27 mouse cellular contexts compared by ENCODE assay signal in genomic region chr13:98173008-98173407, GRCm38 (mm10). TPM values are rescaled to one million over a fixed set of nuclear protein-coding genes. Genes with fewer than 3 reads are reported as not detected.
DNase-seq lines count a peak whose midpoint lies in the region; ATAC-seq and TF ChIP-seq lines count a peak whose summit lies in the region.
"Had no signal": no experiment of that assay in that cellular context is flagged by ENCODE, and none has a peak within 500 bp of the region (broad histone marks: within the 10 kb centered on the region; RNA-seq: fewer than 3 reads in every experiment).

No protein-coding gene starts in this region.

- no peak overlapping the region for H3K4me2 ChIP-seq in hindbrain, embryonic 13.5 days
- H3K4me2 ChIP-seq: embryonic facial prominence, embryonic 13.5 days; forebrain, embryonic 12.5 days; forebrain, embryonic 15.5 days; heart, embryonic 13.5 days; hindbrain, embryonic 12.5 days; intestine, embryonic 15.5 days had no signal

- no peak overlapping the region for H3K9ac ChIP-seq in hindbrain, embryonic 13.5 days
- H3K9ac ChIP-seq: embryonic facial prominence, embryonic 13.5 days; forebrain, embryonic 12.5 days; forebrain, embryonic 15.5 days; heart, embryonic 13.5 days; hindbrain, embryonic 12.5 days; intestine, embryonic 15.5 days had no signal

- H3K4me3 ChIP-seq in left cerebral cortex, adult 2 months = no peak overlapping the region
- H3K4me3 ChIP-seq in cortical plate, adult 2 months (ENCODE audit: insufficient read depth, low read length) = no peak overlapping the region
- no peak overlapping the region for H3K4me3 ChIP-seq in hindbrain, embryonic 13.5 days
- H3K4me3 ChIP-seq: embryonic facial prominence, embryonic 10.5 days; embryonic facial prominence, embryonic 13.5 days; erythroblast, embryonic 14.5 days; forebrain, embryonic 12.5 days; forebrain, embryonic 15.5 days; heart, adult 2 months; heart, embryonic 10.5 days; heart, embryonic 13.5 days; hindbrain, embryonic 12.5 days; intestine, embryonic 15.5 days had no signal

- 0 out of 2 replicates have a peak, but pooled peaks cover 3% of the 10 kb centered on the region for H3K27me3 ChIP-seq in hindbrain, embryonic 13.5 days
- H3K27me3 ChIP-seq: embryonic facial prominence, embryonic 13.5 days; forebrain, embryonic 12.5 days; forebrain, embryonic 15.5 days; heart, embryonic 13.5 days; hindbrain, embryonic 12.5 days; intestine, embryonic 15.5 days had no signal

- ATAC-seq in hindbrain, embryonic 13.5 days (ENCODE audit: low FRiP score) = no peak
- ATAC-seq: CD4-positive, CD25-positive, alpha-beta regulatory T cell, adult 4 months; forebrain, embryonic 15.5 days; hindbrain, embryonic 16.5 days; intestine, embryonic 15.5 days had no signal

- H3K36me3 ChIP-seq in hindbrain, embryonic 13.5 days = no peaks in the 10 kb centered on the region
- H3K36me3 ChIP-seq: embryonic facial prominence, embryonic 10.5 days; embryonic facial prominence, embryonic 13.5 days; forebrain, embryonic 12.5 days; forebrain, embryonic 15.5 days; heart, embryonic 10.5 days; heart, embryonic 13.5 days; hindbrain, embryonic 12.5 days; intestine, embryonic 15.5 days had no signal

- peak overlapping the region; percentile 84; the same call in 1 of the 2 replicates for H3K27ac ChIP-seq in left cerebral cortex, adult 2 months
- peak overlapping the region; percentile 12; the same call in 1 of the 2 replicates for H3K27ac ChIP-seq in cortical plate, adult 2 months (ENCODE audit: insufficient read depth, low read length)
- no peak overlapping the region for H3K27ac ChIP-seq in hindbrain, embryonic 13.5 days
- H3K27ac ChIP-seq: embryonic facial prominence, embryonic 10.5 days; embryonic facial prominence, embryonic 13.5 days; forebrain, embryonic 12.5 days; forebrain, embryonic 15.5 days; heart, adult 2 months; heart, embryonic 10.5 days; heart, embryonic 13.5 days; hindbrain, embryonic 12.5 days; intestine, embryonic 15.5 days had no signal

- TF ChIP-seq POLR2A in cortical plate, adult 2 months (IDR thresholded peaks at IDR 0.05; ENCODE audit: extremely low read depth, insufficient read depth, low read length) = no peak

- WGBS in hindbrain, embryonic 13.5 days = 56% methylated on average over 6 of the region's 6 CpGs

- peaks cover 2% of the 10 kb centered on the region; the same call in 1 of the 2 replicates for H3K4me1 ChIP-seq in cortical plate, adult 2 months (ENCODE audit: control insufficient read depth, insufficient read depth, low read length)
- H3K4me1 ChIP-seq in hindbrain, embryonic 13.5 days (replicated peaks) = peaks cover 9% of the 10 kb centered on the region; the same call in 1 of the 2 replicates
- H3K4me1 ChIP-seq: embryonic facial prominence, embryonic 13.5 days; forebrain, embryonic 15.5 days; intestine, embryonic 15.5 days had no signal

- no peaks in the 10 kb centered on the region for H3K9me3 ChIP-seq in hindbrain, embryonic 13.5 days
- H3K9me3 ChIP-seq: embryonic facial prominence, embryonic 10.5 days; embryonic facial prominence, embryonic 13.5 days; forebrain, embryonic 12.5 days; forebrain, embryonic 15.5 days; heart, embryonic 10.5 days; heart, embryonic 13.5 days; hindbrain, embryonic 12.5 days; intestine, embryonic 15.5 days had no signal

- intact Hi-C loops in left cerebral cortex, adult 2 months (cut with DNase I) = no loop called here
- intact Hi-C loops in left cerebral cortex, postnatal 14 days (cut with DNase I) = no loop called here

- DNase-seq in layer of hippocampus, adult 11-12 months (ENCODE audit: low spot score) = peak; percentile 17
- DNase-seq in layer of hippocampus, adult 9-10 months (ENCODE audit: low spot score) = no peak
- DNase-seq in left cerebral cortex, adult 2 months (ENCODE audit: extremely low spot score in 1 of 2, low spot score in 2 of 2) = no peak
- DNase-seq in left cerebral cortex, postnatal 14 days (ENCODE audit: low spot score in 2 of 2) = no peak
- DNase-seq: adrenal gland, adult 8-10 months; adrenal gland, postnatal 25 days; cerebellum, adult 11 months; cerebellum, adult 2 months; cerebellum, adult 9-11 months; cerebellum, postnatal 25 days; embryo, embryonic 11 days; gastrocnemius, postnatal 25 days; heart, adult 2 months had no signal

- TF ChIP-seq CTCF in left cerebral cortex, adult 2 months (IDR thresholded peaks at IDR 0.05) = no peak
- no peak for TF ChIP-seq CTCF in cortical plate, adult 2 months (IDR thresholded peaks at IDR 0.05; ENCODE audit: extremely low read depth, insufficient read depth, low read length)

RNA-seq across cellular contexts. Expression of gene Arhgef28, which starts 33.2 kb away (rescaled TPM):
- total RNA-seq in left cerebral cortex, adult 2 months (2021) = 10 to 100 TPM; 37.4 to 40.7 TPM
- total RNA-seq in left cerebral cortex, postnatal 14 days (2021) = 10 to 100 TPM; 37.6 to 40.5 TPM
- polyA plus RNA-seq in cortical plate, adult 2 months (2012; rRNA removed) = 13.9 and 15.6 TPM in 2 replicates
- 15.9 and 19.3 TPM in 2 replicates for polyA plus RNA-seq in hindbrain, embryonic 13.5 days (2015; fragmentation: Nextera tagmentation; extraction: Ambion mirVana)
- total RNA-seq: MEL had no signal
